7 mouse cellular contexts compared by ENCODE assay signal in genomic region chr12:75734891-75735245, GRCm38 (mm10). TPM values are rescaled to one million over a fixed set of nuclear protein-coding genes. Genes with fewer than 3 reads are reported as not detected.
DNase-seq lines count a peak whose midpoint lies in the region; ATAC-seq and TF ChIP-seq lines count a peak whose summit lies in the region.

No protein-coding gene starts in this region.

- peak overlapping the region; percentile 78 for H3K9ac ChIP-seq in intestine, embryonic 14.5 days (ENCODE audit: low read length)
- H3K9ac ChIP-seq in lung, postnatal 0 days (replicated peaks; ENCODE audit: low read depth), result peak overlapping the region; percentile 83

- ATAC-seq in intestine, embryonic 14.5 days (replicated peaks; ENCODE audit: low FRiP score, low TSS enrichment, low read depth), result peak; percentile 46
- ATAC-seq in lung, postnatal 0 days, result peak; percentile 10

- DNase-seq in ovary, postnatal 10 days (ENCODE audit: low spot score), result peak; percentile 31
- no peak for DNase-seq in ovary, postnatal 36 days (ENCODE audit: low spot score)
- DNase-seq in adrenal gland, adult (ENCODE audit: inconsistent age in 2 of 2, low spot score in 1 of 2), result peak; percentile 73 to 90
- no peak for DNase-seq in forebrain, embryonic 10.5 days (ENCODE audit: extremely low spot score, low spot score)
- peak; percentile 84 for DNase-seq in intestine, embryonic 14.5 days (ENCODE audit: low spot score)
- peak; percentile 7 for DNase-seq in lung, postnatal 0 days (ENCODE audit: low spot score)
- DNase-seq in retina, postnatal 1 day, result peak; percentile 48

- no peaks in the 10 kb centered on the region for H3K9me3 ChIP-seq in forebrain, embryonic 10.5 days
- H3K9me3 ChIP-seq in intestine, embryonic 14.5 days (ENCODE audit: control insufficient read depth, low read length), result no peaks in the 10 kb centered on the region
- H3K9me3 ChIP-seq in lung, postnatal 0 days (ENCODE audit: low read length), result no peaks in the 10 kb centered on the region

- no peak for TF ChIP-seq EP300 in lung, postnatal 0 days (IDR thresholded peaks at IDR 0.05)

- TF ChIP-seq CTCF in lung, postnatal 0 days (IDR thresholded peaks at IDR 0.05), result no peak

- H3K4me3 ChIP-seq in forebrain, embryonic 10.5 days, result peak overlapping the region; percentile 63
- H3K4me3 ChIP-seq in intestine, embryonic 14.5 days (ENCODE audit: low read depth, low read length), result peak overlapping the region; percentile 56
- peak overlapping the region; percentile 81 for H3K4me3 ChIP-seq in lung, postnatal 0 days (ENCODE audit: low read depth, low read length)

- peak overlapping the region; percentile 97 for H3K4me2 ChIP-seq in intestine, embryonic 14.5 days (ENCODE audit: low read length)
- H3K4me2 ChIP-seq in lung, postnatal 0 days (replicated peaks; ENCODE audit: low read depth, low read length), result peak overlapping the region; percentile 91

- peaks cover 65% of the 10 kb centered on the region for H3K27me3 ChIP-seq in forebrain, embryonic 10.5 days (ENCODE audit: poor library complexity, severe bottlenecking)
- H3K27me3 ChIP-seq in intestine, embryonic 14.5 days (replicated peaks; ENCODE audit: control insufficient read depth, insufficient read depth, low read length), result no peaks in the 10 kb centered on the region
- no peaks in the 10 kb centered on the region for H3K27me3 ChIP-seq in lung, postnatal 0 days (replicated peaks; ENCODE audit: insufficient read depth, low read length)

- peak overlapping the region; percentile 92 for H3K27ac ChIP-seq in forebrain, embryonic 10.5 days
- H3K27ac ChIP-seq in intestine, embryonic 14.5 days (ENCODE audit: low read depth), result 0 out of 2 replicates have a peak overlapping the region, but pooled peaks have one; percentile 51
- peak overlapping the region; percentile 75; the same call in 1 of the 2 replicates for H3K27ac ChIP-seq in lung, postnatal 0 days (ENCODE audit: low read length)

- WGBS in forebrain, embryonic 10.5 days, result 1% methylated on average over 17 of the region's 17 CpGs
- WGBS in intestine, embryonic 14.5 days, result 1% methylated on average over 17 of the region's 17 CpGs
- WGBS in lung, postnatal 0 days, result 3% methylated on average over 17 of the region's 17 CpGs

- no peaks in the 10 kb centered on the region for H3K36me3 ChIP-seq in forebrain, embryonic 10.5 days (replicated peaks)
- no peaks in the 10 kb centered on the region for H3K36me3 ChIP-seq in intestine, embryonic 14.5 days (ENCODE audit: control insufficient read depth, insufficient read depth, low read length)
- no peaks in the 10 kb centered on the region for H3K36me3 ChIP-seq in lung, postnatal 0 days (ENCODE audit: insufficient read depth, low read length)

- H3K4me1 ChIP-seq in forebrain, embryonic 10.5 days, result peaks cover 35% of the 10 kb centered on the region
- peaks cover 3% of the 10 kb centered on the region; the same call in 1 of the 2 replicates for H3K4me1 ChIP-seq in intestine, embryonic 14.5 days (replicated peaks; ENCODE audit: control insufficient read depth, insufficient read depth, low read length)
- H3K4me1 ChIP-seq in lung, postnatal 0 days (ENCODE audit: insufficient read depth, low read depth, low read length), result 0 out of 2 replicates have a peak, but pooled peaks cover 4% of the 10 kb centered on the region

RNA-seq across cellular contexts. Expression of gene Sgpp1, which starts 0.7 kb away (rescaled TPM):
- 5.5 and 5.8 TPM in 2 replicates for polyA plus RNA-seq in forebrain, embryonic 10.5 days (2016; fragmentation: Nextera tagmentation; extraction: Ambion mirVana)
- polyA plus RNA-seq in intestine, embryonic 14.5 days (2014; fragmentation: Nextera tagmentation; extraction: Ambion mirVana), result 14.3 and 15.4 TPM in 2 replicates
- 12.4 and 12.7 TPM in 2 replicates for polyA plus RNA-seq in lung, postnatal 0 days (2015; fragmentation: Nextera tagmentation; extraction: Ambion mirVana)

Comparison
In these comparisons a context has a peak if more than half of its experiments do, and no peak if none do; other contexts are left out.
1. DNase-seq: peak in ovary, postnatal 10 days (single experiment), adrenal gland, adult (2 of 2), intestine, embryonic 14.5 days (single experiment), lung, postnatal 0 days (single experiment) and retina, postnatal 1 day (single experiment); none in ovary, postnatal 36 days (single experiment) and forebrain, embryonic 10.5 days (single experiment).
2. Peak in every context shown above with its lines, with median percentiles within 50 percentile points of each other: H3K27ac ChIP-seq and H3K4me3 ChIP-seq.